Mouse (Mus musculus): Measurements from ENCODE around the gene Gm20695.
"Not testable (repeated sequence)": the region's sequence is repeated elsewhere in the genome, so short reads cannot be mapped to it uniquely, and the experiment has no call there.

Gene Gm20695

DNA sequence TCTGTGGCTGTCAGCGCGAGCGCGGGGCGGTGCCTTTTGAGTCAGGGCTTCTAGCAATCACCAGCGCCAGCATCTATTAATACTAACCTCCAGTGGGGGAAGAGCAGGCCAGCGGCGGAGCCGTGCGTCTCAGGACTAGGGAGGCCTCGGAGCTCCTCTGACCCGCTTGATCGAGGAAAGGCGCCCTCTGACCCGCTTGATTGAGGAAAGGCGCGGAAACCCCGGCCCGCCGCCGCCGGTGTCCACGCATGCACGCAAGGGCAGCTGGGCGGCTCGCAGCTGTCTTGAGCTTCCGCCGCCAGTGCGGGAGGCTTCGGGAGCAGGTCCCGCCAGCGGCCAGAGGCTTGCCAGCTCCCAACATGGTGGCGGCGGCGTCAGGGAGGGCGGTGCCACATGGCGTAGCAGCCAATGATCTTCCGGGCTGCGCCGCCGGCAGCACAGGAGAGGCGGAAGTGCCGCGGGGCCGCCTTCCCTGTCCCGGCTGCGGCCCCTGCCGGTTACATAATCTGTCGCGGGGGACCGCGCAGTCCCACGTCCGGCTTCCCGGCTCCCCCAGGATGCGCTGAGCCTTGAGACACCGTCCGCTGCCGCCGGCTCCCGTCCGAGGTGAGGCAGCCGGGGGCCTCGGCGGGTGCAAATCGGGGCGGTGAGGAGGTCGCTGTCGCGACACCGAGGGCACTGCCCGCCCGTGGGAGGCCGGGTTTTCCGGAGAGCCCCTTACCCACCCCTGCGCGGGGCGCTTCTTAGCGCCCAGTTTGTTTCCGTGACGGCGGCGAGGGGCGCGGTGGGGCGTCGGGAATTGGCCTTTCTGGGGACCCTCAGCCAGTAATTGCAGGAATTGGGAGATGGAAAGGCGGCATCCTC is at the start of gene Gm20695, which contains the start of gene Zfp597:
Gene Gm20695 (plus strand): TSS at position 448 of the 864 bp plus-strand sequence.
Gene Zfp597 (minus strand): TSS at position 361 of the 864 bp plus-strand sequence.
- DNase-seq: peak; percentile 95

GRCm38 (mm10) chr16:3835461-3835860 is 49.0 kb upstream of the Gm20695 start:
- DNase-seq: no peak

DNA sequence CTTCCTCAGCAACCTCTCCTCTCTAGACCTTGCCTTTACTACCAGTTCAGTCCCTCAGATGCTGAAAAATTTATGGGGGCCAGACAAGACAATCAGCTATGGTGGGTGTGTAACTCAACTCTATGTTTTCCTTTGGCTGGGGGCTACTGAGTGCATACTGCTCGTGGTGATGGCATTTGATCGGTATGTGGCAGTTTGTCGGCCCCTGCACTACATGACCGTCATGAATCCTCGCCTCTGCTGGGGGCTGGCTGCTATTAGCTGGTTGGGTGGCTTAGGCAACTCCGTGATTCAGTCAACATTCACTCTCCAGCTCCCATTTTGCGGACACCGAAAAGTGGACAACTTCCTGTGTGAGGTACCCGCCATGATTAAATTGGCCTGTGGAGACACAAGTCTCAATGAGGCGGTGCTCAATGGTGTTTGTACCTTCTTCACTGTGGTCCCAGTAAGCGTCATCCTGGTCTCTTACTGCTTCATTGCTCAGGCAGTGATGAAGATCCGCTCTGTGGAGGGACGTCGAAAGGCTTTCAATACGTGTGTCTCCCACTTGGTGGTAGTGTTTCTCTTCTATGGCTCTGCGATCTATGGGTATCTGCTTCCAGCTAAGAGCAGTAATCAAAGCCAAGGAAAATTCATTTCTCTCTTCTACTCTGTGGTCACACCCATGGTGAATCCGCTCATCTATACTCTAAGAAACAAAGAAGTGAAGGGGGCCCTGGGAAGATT is 45.1 kb upstream of the Gm20695 start:
- DNase-seq: no peak

DNA sequence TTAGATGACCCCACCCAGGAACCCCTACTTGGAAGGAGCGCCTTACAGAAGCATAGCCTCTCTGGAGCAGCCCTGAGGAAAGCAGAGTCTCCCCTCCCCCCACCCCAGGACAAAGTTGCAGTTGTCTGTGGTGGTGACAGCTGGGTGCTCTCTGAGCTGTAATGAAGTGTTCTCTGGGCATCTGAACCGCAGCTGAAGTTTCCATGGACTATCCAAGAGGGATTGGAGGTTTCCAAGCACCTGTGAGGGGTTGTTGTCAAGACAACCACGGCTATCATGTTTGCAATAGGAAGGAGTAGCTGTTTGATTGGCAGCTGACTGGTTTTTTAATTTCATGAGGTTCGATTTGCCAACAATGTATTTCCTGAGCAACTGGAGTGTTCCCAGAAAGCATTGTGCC is 41.5 kb upstream of the Gm20695 start:
- DNase-seq: no peak

DNA sequence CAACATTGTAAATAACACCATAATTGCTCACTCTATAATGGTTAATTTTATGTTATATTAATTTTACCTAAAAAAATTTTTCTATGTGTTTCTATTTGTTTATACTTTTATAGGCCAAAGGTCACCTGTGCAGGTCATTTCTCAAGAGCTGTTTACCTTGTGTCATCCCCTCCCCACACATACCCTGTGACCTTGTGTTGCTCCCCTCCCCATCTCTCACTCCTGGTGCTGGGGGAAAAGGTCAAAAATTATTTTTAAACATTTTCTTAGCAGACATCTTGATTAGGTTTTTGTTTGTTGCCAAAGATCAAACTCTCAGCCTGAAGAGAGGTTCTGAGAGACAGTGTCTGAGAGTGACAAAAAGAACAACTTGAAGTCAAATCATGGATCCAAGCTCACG is 40.7 kb upstream of the Gm20695 start:
- no peak for DNase-seq

- DNase-seq: peak; percentile 97
These were observed 37.5 kb upstream of the Gm20695 start, which contains the start of gene Zfp174 for GRCm38 (mm10) chr16:3846711-3847518. Gene Zfp174 (plus strand): TSS chr16:3847268.

GRCm38 (mm10) chr16:3847871-3848270 is 36.6 kb upstream of the Gm20695 start:
- DNase-seq: no peak

- no peak for DNase-seq
These were observed 36.0 kb upstream of the Gm20695 start for GRCm38 (mm10) chr16:3848416-3848815.

GRCm38 (mm10) chr16:3851301-3851700 is 33.1 kb upstream of the Gm20695 start:
- DNase-seq: not testable (repeated sequence)

DNA sequence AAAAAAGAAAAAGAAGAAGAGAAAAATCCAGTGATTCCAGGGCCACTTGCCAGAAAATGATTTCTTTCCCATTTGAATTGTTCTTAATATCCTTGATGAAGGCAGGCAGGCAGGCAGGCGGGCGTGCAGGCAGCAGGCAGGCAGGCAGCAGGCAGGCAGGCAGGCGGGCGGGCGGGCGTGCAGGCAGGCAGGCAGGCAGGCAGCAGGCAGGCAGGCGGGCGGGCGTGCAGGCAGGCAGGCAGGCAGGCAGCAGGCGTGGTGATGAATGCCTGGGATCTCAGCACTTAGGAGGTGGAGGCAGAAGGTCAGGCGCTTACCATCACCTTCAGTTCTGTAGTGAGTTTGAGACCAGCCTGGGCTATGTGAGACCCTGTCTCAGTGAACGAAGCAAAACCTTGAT is 31.9 kb upstream of the Gm20695 start:
- no peak for DNase-seq

- no peak for DNase-seq
These were observed 29.8 kb upstream of the Gm20695 start for GRCm38 (mm10) chr16:3854437-3855182.

DNA sequence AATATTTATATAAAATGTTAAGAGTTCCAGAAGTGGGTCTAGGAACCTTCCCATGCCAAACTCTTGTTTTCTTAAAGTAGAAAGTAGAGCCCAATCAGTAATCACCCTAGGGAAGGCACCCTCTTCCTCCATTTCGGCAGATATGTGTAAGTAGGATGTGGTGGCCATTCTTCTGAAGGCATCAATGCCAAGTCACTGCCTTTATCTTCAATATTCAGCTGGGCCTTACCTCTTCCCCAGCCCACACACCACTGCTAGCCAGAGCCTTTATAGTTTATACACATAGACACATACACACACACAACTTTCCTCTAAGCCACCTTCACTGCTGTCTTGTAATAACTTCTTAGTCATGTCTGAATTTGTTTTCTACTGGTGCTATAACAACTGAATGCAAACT is 28.7 kb upstream of the Gm20695 start:
- DNase-seq: no peak

GRCm38 (mm10) chr16:3859254-3859653 is 25.2 kb upstream of the Gm20695 start:
- no peak for DNase-seq

- DNase-seq: no peak
These were observed 12.6 kb upstream of the Gm20695 start for GRCm38 (mm10) chr16:3871815-3872214.

DNA sequence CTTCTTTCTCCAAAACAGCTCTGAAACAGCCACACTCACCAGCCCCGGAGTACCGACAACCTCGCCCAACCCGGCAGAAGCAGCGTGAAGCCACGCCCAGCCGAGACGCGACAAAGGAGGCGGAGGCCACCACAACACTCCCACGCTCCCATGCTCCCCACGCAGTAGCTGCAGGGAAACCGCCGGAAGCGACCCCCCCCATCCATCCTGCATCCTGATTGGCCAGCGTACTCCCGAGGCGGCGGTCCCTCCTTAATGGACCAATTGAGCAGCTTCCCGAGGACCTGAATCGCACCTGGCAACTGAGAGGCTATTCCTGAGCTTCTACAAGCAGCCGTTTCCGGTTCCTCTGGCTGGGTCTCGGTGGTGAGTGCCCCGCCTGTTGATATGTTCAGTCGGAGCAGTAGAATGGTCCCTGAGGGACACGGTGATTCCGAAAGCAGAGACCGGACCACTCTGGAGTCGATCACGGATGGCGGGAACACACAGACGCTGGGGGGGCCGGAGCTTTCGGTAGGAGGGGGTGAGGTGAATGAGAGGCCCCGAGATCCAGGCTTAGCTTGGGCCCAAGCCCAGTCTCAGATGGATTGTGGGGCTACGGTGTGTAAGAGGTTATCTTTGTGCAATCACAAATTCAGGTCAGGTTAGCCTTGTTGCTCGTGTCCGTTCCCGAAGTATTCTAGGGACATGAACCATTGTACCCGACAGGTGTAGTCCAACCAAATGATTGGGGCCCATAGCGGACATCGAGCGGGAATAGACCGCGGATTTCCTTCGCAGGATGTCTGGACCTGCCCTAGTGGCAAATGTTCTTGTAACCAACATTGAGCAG is 12.0 kb upstream of the Gm20695 start, which contains the start of gene Naa60:
Gene Naa60 (plus strand): TSS at position 160 of the 832 bp plus-strand sequence.
- peak; percentile 92 for DNase-seq

- no peak for DNase-seq
These were observed 8.1 kb upstream of the Gm20695 start for GRCm38 (mm10) chr16:3876346-3876745.

DNA sequence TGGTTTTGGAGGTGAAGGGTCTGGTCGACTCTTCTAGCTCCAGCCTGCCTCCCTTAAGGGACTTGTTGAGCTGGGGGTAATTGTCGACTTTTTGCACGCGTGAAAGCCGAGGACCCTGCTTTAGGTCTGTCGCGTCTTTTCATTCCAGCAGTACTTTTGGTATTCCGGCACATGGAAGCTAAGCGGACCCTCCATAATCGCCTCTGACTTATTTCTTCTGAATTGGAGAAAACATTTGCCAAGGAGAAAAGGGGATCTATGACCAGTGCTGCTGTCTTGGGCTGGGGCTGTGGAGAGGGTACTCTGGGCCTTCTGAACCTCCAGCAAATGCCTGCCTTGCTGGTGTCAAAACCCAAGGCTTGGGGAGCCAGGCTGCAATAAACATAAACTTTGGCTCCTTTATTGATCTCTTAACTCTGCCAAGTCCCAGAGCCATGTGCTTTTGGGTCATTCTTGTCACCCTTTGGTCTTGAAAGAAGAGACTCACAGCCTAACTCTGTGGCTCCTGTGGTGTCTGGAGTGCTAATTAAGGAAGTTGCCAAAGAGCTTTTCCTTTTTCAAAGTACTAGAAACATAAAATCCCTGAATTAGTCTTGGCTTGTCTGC is 720 bp downstream of the Gm20695 start:
- no peak for DNase-seq

GRCm38 (mm10) chr16:3891621-3892295 is 7.3 kb downstream of the Gm20695 start:
- DNase-seq: no peak

GRCm38 (mm10) chr16:3893739-3894138 is 9.3 kb downstream of the Gm20695 start:
- no peak for DNase-seq

DNA sequence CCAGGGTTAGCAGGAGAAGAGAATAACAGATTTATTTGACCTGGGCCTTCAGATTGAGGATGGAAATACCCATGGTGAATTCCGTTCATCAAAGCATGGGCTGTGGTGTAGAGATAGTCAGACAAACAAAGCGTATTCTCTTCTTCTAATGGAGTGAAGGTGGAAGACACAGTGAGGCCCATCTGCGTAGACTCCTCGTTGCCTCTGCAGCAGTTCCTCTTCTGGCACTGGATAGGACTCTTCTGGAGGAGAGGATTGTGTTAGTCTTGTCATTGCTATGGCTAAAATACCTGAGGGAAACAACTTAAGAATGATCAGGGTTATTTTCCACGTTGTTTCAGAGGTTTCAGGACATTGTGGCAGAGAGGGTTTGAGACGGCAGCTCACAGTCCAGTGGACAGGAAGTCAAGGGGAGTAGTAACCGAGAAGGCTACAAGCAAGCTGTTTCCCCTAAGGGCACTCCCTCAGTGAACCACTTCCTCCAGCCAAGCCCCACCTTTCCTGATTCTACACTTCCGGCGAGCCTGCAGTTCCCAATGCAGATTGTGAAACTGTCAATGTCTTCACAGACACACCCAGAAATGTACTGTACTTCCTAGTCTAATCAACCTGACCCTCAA is 10.8 kb downstream of the Gm20695 start:
- no peak for DNase-seq

Data from cerebellum, adult 11-12 months (tissue).